Mouse (Mus musculus): ENCODE data around the gene Misp. TPM values are rescaled to one million over a fixed set of nuclear protein-coding genes. Genes with fewer than 3 reads are reported as not detected.

Gene Misp
- polyA plus RNA-seq, 1 experiment from 2014 or later = 0.63 TPM

GRCm38 (mm10) chr10:79862049-79862788 lies 41.4 kb downstream of the Misp start:
- Histone ChIP-seq H3K27me3 (ENCODE audit: control insufficient read depth, insufficient read depth, low read length) (no peaks in the 10 kb centered on the region), H3K36me3 (ENCODE audit: control insufficient read depth, insufficient read depth, low read length) (peaks cover 44% of the 10 kb centered on the region), H3K9ac (ENCODE audit: low read depth, low read length) (no peak overlapping the region), H3K27ac (ENCODE audit: low read depth, low read length) (no peak overlapping the region), H3K4me1 (ENCODE audit: control insufficient read depth, insufficient read depth, low read length) (peaks cover 19% of the 10 kb centered on the region), H3K9me3 (replicated peaks; ENCODE audit: control insufficient read depth, low read length) (no peaks in the 10 kb centered on the region), H3K4me3 (ENCODE audit: low read depth, low read length) (no peak overlapping the region), H3K4me2 (no peak overlapping the region)
- no peak for ATAC-seq (replicated peaks; ENCODE audit: insufficient number of reproducible peaks, low FRiP score, low TSS enrichment)
- WGBS (ENCODE audit: insufficient replicate concordance) = 91% methylated on average over 23 of the region's 23 CpGs

GRCm38 (mm10) chr10:79862925-79863324 lies 42.1 kb downstream of the Misp start:
- H3K4me1 ChIP-seq (ENCODE audit: control insufficient read depth, insufficient read depth, low read length) = peaks cover 12% of the 10 kb centered on the region
- 73% methylated on average over 10 of the region's 10 CpGs for WGBS (ENCODE audit: insufficient replicate concordance)

GRCm38 (mm10) chr10:79864351-79865188 lies 43.8 kb downstream of the Misp start:
- H3K9ac ChIP-seq (ENCODE audit: low read depth, low read length) = no peak overlapping the region
- H3K9me3 ChIP-seq (replicated peaks; ENCODE audit: control insufficient read depth, low read length) = no peaks in the 10 kb centered on the region
- H3K27ac ChIP-seq (ENCODE audit: low read depth, low read length) = no peak overlapping the region
- WGBS (ENCODE audit: insufficient replicate concordance) = 47% methylated on average over 10 of the region's 10 CpGs
- ATAC-seq (replicated peaks; ENCODE audit: insufficient number of reproducible peaks, low FRiP score, low TSS enrichment) = 0 out of 2 replicates have a peak, but pooled peaks have one; percentile 6
- no peak overlapping the region for H3K4me3 ChIP-seq (ENCODE audit: low read depth, low read length)
- peaks cover 36% of the 10 kb centered on the region for H3K36me3 ChIP-seq (ENCODE audit: control insufficient read depth, insufficient read depth, low read length)
- no peaks in the 10 kb centered on the region for H3K27me3 ChIP-seq (ENCODE audit: control insufficient read depth, insufficient read depth, low read length)
- H3K4me2 ChIP-seq = no peak overlapping the region
- H3K4me1 ChIP-seq (ENCODE audit: control insufficient read depth, insufficient read depth, low read length) = no peaks in the 10 kb centered on the region

More at GRCm38 (mm10) chr10:79862925-79863324, 42.1 kb downstream of the Misp start:
- no peaks in the 10 kb centered on the region for H3K27me3 ChIP-seq (ENCODE audit: control insufficient read depth, insufficient read depth, low read length)
- H3K9ac ChIP-seq (ENCODE audit: low read depth, low read length) = no peak overlapping the region
- H3K4me3 ChIP-seq (ENCODE audit: low read depth, low read length) = no peak overlapping the region
- no peak for ATAC-seq (replicated peaks; ENCODE audit: insufficient number of reproducible peaks, low FRiP score, low TSS enrichment)
- H3K4me2 ChIP-seq = no peak overlapping the region
- H3K27ac ChIP-seq (ENCODE audit: low read depth, low read length) = no peak overlapping the region
- H3K9me3 ChIP-seq (replicated peaks; ENCODE audit: control insufficient read depth, low read length) = no peaks in the 10 kb centered on the region
- H3K36me3 ChIP-seq (ENCODE audit: control insufficient read depth, insufficient read depth, low read length) = peaks cover 41% of the 10 kb centered on the region

- no peak overlapping the region for H3K4me2 ChIP-seq
- H3K4me1 ChIP-seq (ENCODE audit: control insufficient read depth, insufficient read depth, low read length) = no peaks in the 10 kb centered on the region
- H3K27ac ChIP-seq (ENCODE audit: low read depth, low read length) = no peak overlapping the region
- H3K36me3 ChIP-seq (ENCODE audit: control insufficient read depth, insufficient read depth, low read length) = peaks cover 29% of the 10 kb centered on the region
- ATAC-seq (replicated peaks; ENCODE audit: insufficient number of reproducible peaks, low FRiP score, low TSS enrichment) = no peak
- no peak overlapping the region for H3K4me3 ChIP-seq (ENCODE audit: low read depth, low read length)
- WGBS (ENCODE audit: insufficient replicate concordance) = 58% methylated on average over 12 of the region's 12 CpGs
- H3K27me3 ChIP-seq (ENCODE audit: control insufficient read depth, insufficient read depth, low read length) = no peaks in the 10 kb centered on the region
- H3K9me3 ChIP-seq (replicated peaks; ENCODE audit: control insufficient read depth, low read length) = no peaks in the 10 kb centered on the region
- no peak overlapping the region for H3K9ac ChIP-seq (ENCODE audit: low read depth, low read length)
Observed at GRCm38 (mm10) chr10:79865189-79865601, 44.4 kb downstream of the Misp start.

- no peak overlapping the region for H3K4me2 ChIP-seq
- H3K9me3 ChIP-seq (replicated peaks; ENCODE audit: control insufficient read depth, low read length) = no peaks in the 10 kb centered on the region
- H3K4me3 ChIP-seq (ENCODE audit: low read depth, low read length) = no peak overlapping the region
- H3K27me3 ChIP-seq (ENCODE audit: control insufficient read depth, insufficient read depth, low read length) = no peaks in the 10 kb centered on the region
- no peaks in the 10 kb centered on the region for H3K4me1 ChIP-seq (ENCODE audit: control insufficient read depth, insufficient read depth, low read length)
- 68% methylated on average over 19 of the region's 19 CpGs for WGBS (ENCODE audit: insufficient replicate concordance)
- ATAC-seq (replicated peaks; ENCODE audit: insufficient number of reproducible peaks, low FRiP score, low TSS enrichment) = no peak
- no peak overlapping the region for H3K27ac ChIP-seq (ENCODE audit: low read depth, low read length)
- peaks cover 23% of the 10 kb centered on the region for H3K36me3 ChIP-seq (ENCODE audit: control insufficient read depth, insufficient read depth, low read length)
- H3K9ac ChIP-seq (ENCODE audit: low read depth, low read length) = no peak overlapping the region
Observed at GRCm38 (mm10) chr10:79865801-79866295, 45.1 kb downstream of the Misp start.

- Histone ChIP-seq H3K4me2 (no peak overlapping the region), H3K4me3 (ENCODE audit: low read depth, low read length) (no peak overlapping the region), H3K4me1 (ENCODE audit: control insufficient read depth, insufficient read depth, low read length) (no peaks in the 10 kb centered on the region), H3K27me3 (ENCODE audit: control insufficient read depth, insufficient read depth, low read length) (no peaks in the 10 kb centered on the region), H3K36me3 (ENCODE audit: control insufficient read depth, insufficient read depth, low read length) (peaks cover 17% of the 10 kb centered on the region), H3K9ac (ENCODE audit: low read depth, low read length) (no peak overlapping the region), H3K27ac (ENCODE audit: low read depth, low read length) (no peak overlapping the region), H3K9me3 (replicated peaks; ENCODE audit: control insufficient read depth, low read length) (no peaks in the 10 kb centered on the region)
- 78% methylated on average over 11 of the region's 11 CpGs for WGBS (ENCODE audit: insufficient replicate concordance)
- ATAC-seq (replicated peaks; ENCODE audit: insufficient number of reproducible peaks, low FRiP score, low TSS enrichment) = no peak
Observed at GRCm38 (mm10) chr10:79866601-79867000, 45.8 kb downstream of the Misp start.

GRCm38 (mm10) chr10:79871845-79872244 lies 51.1 kb downstream of the Misp start:
- H3K36me3 ChIP-seq (ENCODE audit: control insufficient read depth, insufficient read depth, low read length) = no peaks in the 10 kb centered on the region
- 80% methylated on average over 8 of the region's 8 CpGs for WGBS (ENCODE audit: insufficient replicate concordance)
- no peak overlapping the region for H3K4me3 ChIP-seq (ENCODE audit: low read depth, low read length)
- H3K9me3 ChIP-seq (replicated peaks; ENCODE audit: control insufficient read depth, low read length) = no peaks in the 10 kb centered on the region
- H3K27me3 ChIP-seq (ENCODE audit: control insufficient read depth, insufficient read depth, low read length) = peaks cover 8% of the 10 kb centered on the region; the same call in 1 of the 2 replicates
- H3K4me1 ChIP-seq (ENCODE audit: control insufficient read depth, insufficient read depth, low read length) = peaks cover 8% of the 10 kb centered on the region
- H3K9ac ChIP-seq (ENCODE audit: low read depth, low read length) = no peak overlapping the region
- no peak overlapping the region for H3K4me2 ChIP-seq
- no peak overlapping the region for H3K27ac ChIP-seq (ENCODE audit: low read depth, low read length)
- no peak for ATAC-seq (replicated peaks; ENCODE audit: insufficient number of reproducible peaks, low FRiP score, low TSS enrichment)

GRCm38 (mm10) chr10:79872862-79873261 lies 52.1 kb downstream of the Misp start:
- H3K4me3 ChIP-seq (ENCODE audit: low read depth, low read length) = no peak overlapping the region

More at GRCm38 (mm10) chr10:79872862-79873261, 52.1 kb downstream of the Misp start:
- Histone ChIP-seq H3K9ac (ENCODE audit: low read depth, low read length) (no peak overlapping the region), H3K4me1 (ENCODE audit: control insufficient read depth, insufficient read depth, low read length) (peaks cover 8% of the 10 kb centered on the region), H3K27ac (ENCODE audit: low read depth, low read length) (no peak overlapping the region), H3K4me2 (no peak overlapping the region; the same call in 1 of the 2 replicates), H3K9me3 (replicated peaks; ENCODE audit: control insufficient read depth, low read length) (no peaks in the 10 kb centered on the region), H3K36me3 (ENCODE audit: control insufficient read depth, insufficient read depth, low read length) (no peaks in the 10 kb centered on the region), H3K27me3 (ENCODE audit: control insufficient read depth, insufficient read depth, low read length) (peaks cover 8% of the 10 kb centered on the region; the same call in 1 of the 2 replicates)
- WGBS (ENCODE audit: insufficient replicate concordance) = 47% methylated on average over 3 of the region's 3 CpGs
- ATAC-seq (replicated peaks; ENCODE audit: insufficient number of reproducible peaks, low FRiP score, low TSS enrichment) = no peak

All from heart, embryonic 11.5 days (tissue).